Mouse (Mus musculus) midbrain, embryonic 16.5 days (tissue): ENCODE data around the gene Plekhm1. TPM values are rescaled to one million over a fixed set of nuclear protein-coding genes. Genes with fewer than 3 reads are reported as not detected.
"Not testable (repeated sequence)": the region's sequence is repeated elsewhere in the genome, so short reads cannot be mapped to it uniquely, and the experiment has no call there.

Source experiments
- ATAC-seq: fragments of 200-750 bp; cut with Nextera tagmentation; 2 replicates; pipeline ENCODE4 v1.8.0; 2017; ENCODE audit warnings: moderate TSS enrichment
- H3K27ac ChIP-seq: fragments of 300-500 bp; sonication (generic); 2 replicates; pipeline ENCODE4 v1.5.1; 2014; ENCODE audit warnings: mild to moderate bottlenecking, low read length, mixed read lengths
- H3K27me3 ChIP-seq: fragments of 300-500 bp; sonication (generic); 2 replicates; pipeline ENCODE4 v1.6.1; 2014; ENCODE audit warnings: low read depth, low read length, mixed read lengths; ENCODE audit not compliant: control insufficient read depth, insufficient read depth
- H3K36me3 ChIP-seq: fragments of 300-500 bp; sonication (generic); 2 replicates; pipeline ENCODE4 v1.6.1; 2014; ENCODE audit warnings: mild to moderate bottlenecking, low read length, moderate library complexity, mixed read lengths; ENCODE audit not compliant: control insufficient read depth, insufficient read depth
- H3K4me1 ChIP-seq: fragments of 300-500 bp; sonication (generic); 2 replicates; pipeline ENCODE4 v1.6.1; 2014; ENCODE audit warnings: mild to moderate bottlenecking, low read length, mixed read lengths; ENCODE audit not compliant: control insufficient read depth, insufficient read depth
- H3K4me2 ChIP-seq: fragments of 300-500 bp; sonication (generic); 2 replicates; pipeline ENCODE4 v1.6.1; 2014; ENCODE audit warnings: mild to moderate bottlenecking, low read length, mixed read lengths
- H3K4me3 ChIP-seq: fragments of 300-500 bp; sonication (generic); 2 replicates; pipeline ENCODE4 v1.5.1; 2014; ENCODE audit warnings: low read depth, mild to moderate bottlenecking, low read length, moderate library complexity, mixed read lengths
- H3K9ac ChIP-seq: fragments of 300-500 bp; sonication (generic); 2 replicates; pipeline ENCODE4 v1.6.1; 2014; ENCODE audit warnings: low read depth, low read length, mixed read lengths
- H3K9me3 ChIP-seq: fragments of 300-500 bp; sonication (generic); replicated peaks from 2 replicates; pipeline ENCODE4 v1.6.1; 2014; ENCODE audit warnings: mild to moderate bottlenecking, low read length, mixed read lengths; ENCODE audit not compliant: control insufficient read depth, poor library complexity, severe bottlenecking
- WGBS: fragments of 180-500 bp; shearing (Covaris S2); extraction: QIAGEN DNeasy Blood & Tissue Kit; methylation state at CpG from one replicate; pipeline ENCODE4 v1.1.7; 2014; 5-methylcytosine and 5-hydroxymethylcytosine counted together
- polyA plus RNA-seq: library from polyadenylated mRNA; unstranded; fragments of >200 nt; fragmentation: Nextera tagmentation; extraction: Ambion mirVana; gene quantifications from 2 replicates; pipeline ENCODE4 v1.2.1, GENCODE M21; 2015

Gene Plekhm1
- 8.9 and 9.6 TPM in 2 replicates for polyA plus RNA-seq

- ATAC-seq: peak; percentile 99
- WGBS: under 1% methylated on average over 65 of the region's 67 CpGs
- Histone ChIP-seq H3K9ac (peak within 1 kb of the TSS; percentile 77), H3K4me3 (peak within 1 kb of the TSS; percentile 64), H3K9me3 (no peaks in the 10 kb centered on the region), H3K27ac (peak within 1 kb of the TSS; percentile 83), H3K4me2 (peak within 1 kb of the TSS; percentile 73), H3K36me3 (no peaks in the 10 kb centered on the region), H3K4me1 (peaks cover 18% of the 10 kb centered on the region), H3K27me3 (no peaks in the 10 kb centered on the region)
These were observed at the start of gene Plekhm1 for GRCm38 (mm10) chr11:103411981-103412949. TSS of gene Plekhm1 (minus strand) at chr11:103412687.

- H3K27ac ChIP-seq, H3K36me3 ChIP-seq, H3K4me2 ChIP-seq, ATAC-seq, H3K4me3 ChIP-seq, H3K9ac ChIP-seq, H3K9me3 ChIP-seq, H3K27me3 ChIP-seq, H3K4me1 ChIP-seq: not testable (repeated sequence)
- WGBS: 32% methylated on average over 1 of the region's 1 CpGs
These were observed 38.6 kb upstream of the Plekhm1 start for GRCm38 (mm10) chr11:103451105-103451504.

- not testable (repeated sequence) for H3K27me3 ChIP-seq, H3K36me3 ChIP-seq, H3K27ac ChIP-seq, ATAC-seq, H3K4me3 ChIP-seq, H3K4me2 ChIP-seq, H3K9ac ChIP-seq, H3K4me1 ChIP-seq, H3K9me3 ChIP-seq
- WGBS: 96% methylated on average over 14 of the region's 14 CpGs
These were observed 37.2 kb upstream of the Plekhm1 start for GRCm38 (mm10) chr11:103449721-103450120.

DNA sequence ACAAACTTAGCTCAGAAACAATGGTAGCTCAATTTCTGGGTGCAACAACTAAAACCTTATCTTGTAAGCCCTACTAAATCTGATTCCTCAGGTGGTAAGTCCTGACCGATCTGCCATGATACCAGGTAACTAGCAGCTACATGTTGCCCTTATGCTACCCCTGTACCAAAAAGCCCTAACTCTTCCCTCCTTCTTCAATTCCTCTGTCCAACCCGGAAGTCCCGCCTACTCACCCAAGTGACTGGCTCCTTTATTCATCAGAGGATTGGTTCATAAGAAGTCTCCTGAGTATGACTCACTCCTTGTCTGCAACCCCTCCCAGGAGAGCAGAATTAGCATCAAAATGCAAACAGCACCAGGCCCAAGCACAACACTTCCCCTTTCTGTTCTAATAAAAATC is 31.2 kb upstream of the Plekhm1 start:
- no peaks in the 10 kb centered on the region for H3K27me3 ChIP-seq
- H3K27ac ChIP-seq: no peak overlapping the region
- H3K9ac ChIP-seq: no peak overlapping the region
- H3K4me1 ChIP-seq: no peaks in the 10 kb centered on the region
- WGBS: 93% methylated on average over 3 of the region's 3 CpGs
- no peaks in the 10 kb centered on the region for H3K9me3 ChIP-seq
- H3K4me2 ChIP-seq: no peak overlapping the region
- no peaks in the 10 kb centered on the region for H3K36me3 ChIP-seq
- no peak overlapping the region for H3K4me3 ChIP-seq
- no peak for ATAC-seq

DNA sequence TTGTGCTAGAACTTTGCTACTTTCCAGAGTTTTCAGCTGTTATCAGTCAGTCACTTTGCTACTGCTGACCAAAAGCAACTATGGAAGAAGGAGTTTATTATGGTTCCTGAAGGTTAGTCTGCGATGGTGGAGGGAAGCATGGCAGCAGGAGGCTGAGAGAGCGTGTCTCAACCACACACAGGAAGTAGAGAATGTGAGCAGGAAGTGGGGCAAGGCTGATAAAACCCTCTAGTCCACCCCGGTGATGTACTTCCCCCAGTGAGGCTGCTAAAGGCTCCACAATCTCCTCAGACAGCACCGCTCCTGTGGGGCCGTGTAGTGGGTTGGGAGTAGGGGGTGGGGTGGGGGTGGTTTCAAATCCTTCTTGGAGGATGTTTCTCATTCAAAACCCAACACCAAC is 23.8 kb upstream of the Plekhm1 start:
- whole genome bisulfite sequencing: 84% methylated on average over 5 of the region's 5 CpGs
- ATAC-seq: no peak

GRCm38 (mm10) chr11:103425031-103425430 is 12.5 kb upstream of the Plekhm1 start:
- no peaks in the 10 kb centered on the region for H3K27me3 ChIP-seq
- no peaks in the 10 kb centered on the region for H3K9me3 ChIP-seq
- H3K4me1 ChIP-seq: no peaks in the 10 kb centered on the region
- no peaks in the 10 kb centered on the region for H3K36me3 ChIP-seq
- ATAC-seq: no peak
- 36% methylated on average over 5 of the region's 5 CpGs for WGBS
- no peak overlapping the region for H3K4me3 ChIP-seq
- H3K27ac ChIP-seq: no peak overlapping the region
- no peak overlapping the region for H3K9ac ChIP-seq
- no peak overlapping the region for H3K4me2 ChIP-seq

More for the DNA sequence above, 23.8 kb upstream of the Plekhm1 start:
- no peak overlapping the region for H3K9ac ChIP-seq
- H3K36me3 ChIP-seq: no peaks in the 10 kb centered on the region
- no peaks in the 10 kb centered on the region for H3K27me3 ChIP-seq
- no peaks in the 10 kb centered on the region for H3K9me3 ChIP-seq
- no peak overlapping the region for H3K4me3 ChIP-seq
- H3K27ac ChIP-seq: no peak overlapping the region
- no peak overlapping the region for H3K4me2 ChIP-seq
- H3K4me1 ChIP-seq: no peaks in the 10 kb centered on the region

DNA sequence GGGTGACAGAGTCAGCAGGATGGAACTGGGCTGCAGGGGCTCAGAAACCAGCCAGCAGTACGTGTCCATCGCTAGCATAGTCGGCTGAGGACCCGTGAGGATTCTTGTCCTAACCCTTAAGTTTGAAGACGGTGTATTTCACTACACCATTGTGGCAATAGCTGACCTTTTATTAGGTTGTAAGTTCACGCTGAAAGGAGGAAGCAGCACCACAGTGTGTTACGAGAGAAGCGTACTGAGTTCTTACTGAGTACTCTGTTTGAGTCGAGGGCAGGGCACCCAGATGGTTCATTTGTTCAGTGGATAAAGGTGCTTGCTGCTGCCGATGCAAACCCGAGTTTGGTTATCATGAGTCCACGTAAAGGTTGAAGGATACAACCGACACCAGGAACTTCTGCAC is 7.2 kb upstream of the Plekhm1 start:
- no peaks in the 10 kb centered on the region for H3K27me3 ChIP-seq
- WGBS: 85% methylated on average over 13 of the region's 13 CpGs
- H3K4me2 ChIP-seq: no peak overlapping the region
- H3K4me3 ChIP-seq: no peak overlapping the region
- H3K9me3 ChIP-seq: no peaks in the 10 kb centered on the region
- H3K27ac ChIP-seq: no peak overlapping the region
- no peaks in the 10 kb centered on the region for H3K4me1 ChIP-seq
- no peaks in the 10 kb centered on the region for H3K36me3 ChIP-seq
- H3K9ac ChIP-seq: no peak overlapping the region
- ATAC-seq: no peak

DNA sequence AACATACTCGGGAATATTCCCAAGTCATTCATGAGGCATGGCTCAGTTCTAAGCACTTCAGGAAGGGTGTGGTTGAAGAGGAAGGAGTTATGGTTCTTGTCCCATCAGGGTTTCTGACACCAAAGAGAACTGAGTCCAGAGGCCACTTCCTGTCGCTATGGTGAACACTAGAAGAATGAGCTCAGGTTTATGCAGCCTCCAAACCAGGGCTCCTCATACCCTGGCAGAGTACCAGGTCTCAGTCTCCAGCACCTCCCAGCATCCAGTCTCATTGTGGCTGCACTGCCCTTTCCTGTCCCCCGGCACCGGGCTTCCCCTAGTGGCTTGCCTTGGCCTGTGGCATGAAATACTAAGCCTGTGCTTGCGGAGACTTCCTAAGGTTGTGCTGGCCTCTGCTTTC is 6.7 kb upstream of the Plekhm1 start:
- H3K27ac ChIP-seq: no peak overlapping the region
- no peak for ATAC-seq
- H3K9ac ChIP-seq: no peak overlapping the region
- no peak overlapping the region for H3K4me2 ChIP-seq
- no peaks in the 10 kb centered on the region for H3K9me3 ChIP-seq
- H3K4me3 ChIP-seq: no peak overlapping the region
- 78% methylated on average over 5 of the region's 5 CpGs for WGBS
- no peaks in the 10 kb centered on the region for H3K27me3 ChIP-seq
- H3K36me3 ChIP-seq: no peaks in the 10 kb centered on the region
- no peaks in the 10 kb centered on the region for H3K4me1 ChIP-seq

DNA sequence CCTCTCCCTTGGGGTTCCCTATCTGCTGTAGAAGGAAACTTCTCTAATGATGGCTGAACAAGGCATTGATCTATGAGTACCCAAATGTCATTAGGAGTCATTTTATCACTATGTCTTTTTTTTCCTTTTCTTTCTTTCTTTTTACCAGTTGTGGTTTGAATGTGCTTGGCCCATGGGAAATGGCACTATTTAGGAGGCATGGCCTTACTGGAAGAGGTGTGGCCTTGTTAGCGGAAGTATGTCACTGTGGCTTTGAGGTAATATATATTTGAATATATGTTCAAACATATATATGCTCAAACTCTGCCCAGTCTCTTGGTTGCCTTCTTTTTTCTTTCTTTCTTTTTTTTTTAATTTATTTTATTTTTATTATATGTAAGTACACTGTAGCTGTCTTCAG is 1.0 kb upstream of the Plekhm1 start:
- Histone ChIP-seq H3K9me3 (no peaks in the 10 kb centered on the region), H3K9ac (no peak overlapping the region), H3K4me2 (no peak overlapping the region; the same call in 1 of the 2 replicates), H3K36me3 (no peaks in the 10 kb centered on the region), H3K4me1 (peaks cover 18% of the 10 kb centered on the region), H3K27me3 (no peaks in the 10 kb centered on the region), H3K4me3 (no peak overlapping the region), H3K27ac (no peak overlapping the region)
- WGBS: 96% methylated on average over 1 of the region's 1 CpGs
- ATAC-seq: no peak
